Mouse (Mus musculus) ovary, postnatal 10 days (tissue): ENCODE results near the gene Sap30.

ENCODE experiments used
- DNase-seq: peaks from one replicate; pipeline ENCODE4 v3.0.0; 2022; ENCODE audit warnings: low spot score

Sap30 gene

GRCm38 (mm10) chr8:57436437-57436796 is 51.2 kb downstream of the Sap30 start:
- DNase-seq, result no peak

- no peak for DNase-seq
These were observed 51.8 kb downstream of the Sap30 start for GRCm38 (mm10) chr8:57435768-57436436.

- no peak for DNase-seq
These were observed 54.9 kb downstream of the Sap30 start for GRCm38 (mm10) chr8:57432802-57433201.
